Mouse (Mus musculus) bone marrow, adult 2 months (tissue): ENCODE data around the gene Mpeg1.

Source experiments
- CTCF ChIP-seq: fragments of 200-500 bp; IDR thresholded peaks from 2 replicates; pipeline ENCODE4 v1.5.1; 2011; ENCODE audit warnings: low read length, control low read depth; ENCODE audit not compliant: control insufficient read depth, insufficient read depth
- POLR2A ChIP-seq: fragments of 200-500 bp; IDR thresholded peaks from 2 replicates; pipeline ENCODE4 v1.6.1; 2011; ENCODE audit warnings: low read depth, mild to moderate bottlenecking, control low read depth, low read length, borderline replicate concordance; ENCODE audit not compliant: control insufficient read depth

DNA sequence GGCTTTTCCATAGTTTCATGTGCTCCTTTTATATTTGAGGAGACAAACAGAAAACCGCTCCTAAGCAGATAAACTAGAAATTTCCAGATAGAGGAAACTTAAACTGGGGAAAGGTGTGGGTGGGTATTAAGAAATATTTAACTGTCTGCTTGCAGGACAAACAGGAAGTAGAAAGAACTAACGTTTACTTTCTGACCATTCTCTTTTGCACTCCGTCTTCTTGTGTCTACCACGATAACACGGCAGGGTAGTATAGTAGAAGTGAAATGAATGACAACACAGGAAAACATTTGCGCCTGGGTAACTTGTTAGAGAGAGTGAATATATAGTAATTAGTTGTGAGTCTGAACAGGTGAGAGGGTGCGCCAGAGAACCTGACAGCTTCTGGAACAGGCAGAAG lies 42.2 kb downstream of the Mpeg1 start:
- TF ChIP-seq CTCF, result no peak
- TF ChIP-seq POLR2A, result no peak
